Mouse (Mus musculus) megakaryocyte, embryonic 14.5 days (primary cell): ENCODE measurements around the gene Ass1. TPM values are rescaled to one million over a fixed set of nuclear protein-coding genes. Genes with fewer than 3 reads are reported as not detected.

ENCODE experiments used
- H3K27me3 ChIP-seq: replicated peaks from 2 replicates; pipeline ENCODE3; 2012; ENCODE audit warnings: inconsistent platforms
- H3K36me3 ChIP-seq: replicated peaks from 2 replicates; pipeline ENCODE3; 2012; ENCODE audit warnings: low read length, inconsistent platforms, mixed read lengths
- H3K4me1 ChIP-seq: 2 replicates; pipeline ENCODE4 v1.6.1; 2012; ENCODE audit warnings: inconsistent platforms
- H3K4me3 ChIP-seq: replicated peaks from 2 replicates; pipeline ENCODE3; 2012; ENCODE audit warnings: moderate library complexity, mild to moderate bottlenecking, inconsistent platforms
- H3K9me3 ChIP-seq: 2 replicates; pipeline ENCODE4 v1.6.1; 2012; ENCODE audit warnings: inconsistent platforms
- FLI1 ChIP-seq: IDR thresholded peaks from 2 replicates; pipeline ENCODE4 v1.6.1; 2012; ENCODE audit warnings: low read length, inconsistent platforms, mixed read lengths
- GATA1 ChIP-seq: IDR thresholded peaks from 3 replicates; pipeline ENCODE4 v1.6.1; 2012; ENCODE audit warnings: mixed read lengths, low read length, inconsistent platforms, borderline replicate concordance
- polyA plus RNA-seq: library from polyadenylated mRNA; stranded (reverse); fragments of >175 nt; gene quantifications from 2 replicates; pipeline ENCODE4 v1.2.3, GENCODE M21; 2012; ENCODE audit warnings: low replicate concordance; ENCODE audit not compliant: insufficient read depth

The Ass1 gene
- polyA plus RNA-seq, 1 experiment = 11.2 TPM

DNA sequence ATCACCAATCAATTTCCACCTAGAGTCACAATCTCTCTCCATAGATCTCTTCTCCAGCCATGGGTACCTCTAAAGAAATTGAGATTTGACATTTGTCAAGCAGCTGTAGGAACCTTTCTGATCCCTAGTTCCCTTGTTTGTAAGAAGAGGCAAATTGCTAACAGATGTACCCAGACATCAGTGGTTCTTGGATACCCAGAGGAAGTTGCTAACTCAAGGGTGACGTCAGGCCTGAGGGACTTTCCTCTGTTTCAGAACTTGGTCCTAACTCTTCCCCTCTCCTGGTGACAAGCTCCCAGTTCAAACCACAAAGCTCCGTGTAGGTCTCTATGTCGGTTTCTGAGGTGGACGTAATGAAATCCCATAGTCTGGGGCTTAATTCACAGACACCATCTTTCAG, 24.0 kb upstream of the Ass1 start:
- no peaks in the 10 kb centered on the region for H3K9me3 ChIP-seq
- no peak for TF ChIP-seq GATA1
- TF ChIP-seq FLI1 = no peak
- peaks cover 30% of the 10 kb centered on the region for H3K4me1 ChIP-seq
- H3K4me3 ChIP-seq = no peak overlapping the region
- H3K27me3 ChIP-seq = peaks cover 40% of the 10 kb centered on the region
- H3K36me3 ChIP-seq = no peaks in the 10 kb centered on the region

DNA sequence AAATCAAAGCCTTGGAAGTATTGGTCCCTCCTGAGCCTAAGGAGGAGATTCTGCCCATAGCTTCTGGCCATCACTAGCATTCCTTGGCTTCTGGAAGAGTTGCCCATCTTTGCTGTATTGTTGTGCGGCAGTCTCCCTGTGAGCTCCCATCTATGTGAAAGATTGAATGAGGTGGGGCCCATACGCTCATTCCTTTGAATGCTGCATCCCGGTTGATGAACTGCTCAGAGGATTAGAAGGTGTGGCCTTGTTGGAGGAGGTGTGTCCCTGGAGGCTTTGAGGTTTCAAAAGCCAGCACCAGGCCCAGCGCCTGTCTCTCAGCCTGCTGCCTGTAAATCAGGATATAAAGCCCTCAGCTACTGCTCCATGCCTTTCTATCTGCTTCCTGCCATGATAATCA, 23.6 kb upstream of the Ass1 start:
- H3K27me3 ChIP-seq = peaks cover 41% of the 10 kb centered on the region
- H3K9me3 ChIP-seq = no peaks in the 10 kb centered on the region
- no peak overlapping the region for H3K4me3 ChIP-seq
- H3K4me1 ChIP-seq = peaks cover 32% of the 10 kb centered on the region
- H3K36me3 ChIP-seq = no peaks in the 10 kb centered on the region
- no peak for TF ChIP-seq GATA1
- no peak for TF ChIP-seq FLI1

DNA sequence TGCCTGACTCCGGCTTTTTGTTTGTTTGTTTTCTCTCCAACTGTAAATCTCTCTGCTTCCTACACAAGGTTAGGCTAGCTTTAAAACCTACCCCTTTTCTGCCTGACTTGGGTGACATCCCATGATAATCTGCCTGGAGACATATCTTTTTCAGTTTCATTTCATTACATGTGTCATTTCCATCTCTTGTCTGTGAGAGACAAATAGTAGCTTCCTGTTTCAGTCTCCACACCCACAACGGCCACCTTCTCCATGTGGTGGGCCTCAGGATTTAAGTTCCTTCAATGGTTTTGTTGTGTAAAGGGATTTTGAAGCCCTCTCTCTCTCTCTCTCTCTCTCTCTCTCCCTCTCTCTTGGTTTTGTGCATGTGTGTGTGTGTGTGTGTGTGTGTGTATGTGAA, 22.5 kb upstream of the Ass1 start:
- Histone ChIP-seq H3K9me3 (no peaks in the 10 kb centered on the region), H3K4me1 (peaks cover 26% of the 10 kb centered on the region), H3K36me3 (no peaks in the 10 kb centered on the region), H3K27me3 (peaks cover 46% of the 10 kb centered on the region), H3K4me3 (no peak overlapping the region)
- no peak for TF ChIP-seq GATA1
- TF ChIP-seq FLI1 = no peak

DNA sequence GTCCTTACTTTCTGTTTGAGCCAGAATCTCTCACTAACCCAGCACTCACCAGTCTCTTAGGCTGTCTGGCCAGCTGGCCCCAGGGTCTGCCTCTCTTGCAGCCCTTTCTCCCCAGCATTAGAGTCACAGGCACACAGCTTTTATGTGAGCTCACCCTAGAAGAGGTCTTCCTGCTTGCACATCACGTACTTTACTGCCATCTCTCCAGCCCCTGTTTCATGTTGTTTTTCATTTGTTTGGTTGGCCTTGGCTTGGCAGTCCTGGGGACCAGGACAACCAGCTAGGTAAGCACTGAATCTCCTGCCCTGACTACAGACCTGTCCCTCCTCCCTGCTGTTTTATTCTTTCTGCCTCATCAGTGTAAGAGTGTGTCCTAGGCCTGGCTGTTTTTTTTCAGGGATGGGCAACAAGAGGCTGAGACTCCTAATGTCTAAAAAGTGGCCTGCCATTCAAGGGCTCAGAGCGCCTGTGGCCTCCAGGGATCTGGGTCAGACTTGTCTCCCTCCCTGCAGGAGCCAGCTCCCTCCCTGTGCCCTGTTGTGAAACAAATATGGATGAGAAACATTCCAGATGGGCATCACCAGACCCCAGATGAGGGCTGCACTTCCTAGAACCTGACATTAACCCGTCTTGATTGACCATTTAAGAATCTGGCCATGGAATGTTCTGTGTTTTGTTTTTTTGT, 21.1 kb upstream of the Ass1 start:
- H3K9me3 ChIP-seq = no peaks in the 10 kb centered on the region
- no peak overlapping the region for H3K4me3 ChIP-seq
- TF ChIP-seq FLI1 (no peak), GATA1 (no peak)
- peaks cover 57% of the 10 kb centered on the region for H3K27me3 ChIP-seq
- peaks cover 22% of the 10 kb centered on the region for H3K4me1 ChIP-seq
- H3K36me3 ChIP-seq = no peaks in the 10 kb centered on the region

DNA sequence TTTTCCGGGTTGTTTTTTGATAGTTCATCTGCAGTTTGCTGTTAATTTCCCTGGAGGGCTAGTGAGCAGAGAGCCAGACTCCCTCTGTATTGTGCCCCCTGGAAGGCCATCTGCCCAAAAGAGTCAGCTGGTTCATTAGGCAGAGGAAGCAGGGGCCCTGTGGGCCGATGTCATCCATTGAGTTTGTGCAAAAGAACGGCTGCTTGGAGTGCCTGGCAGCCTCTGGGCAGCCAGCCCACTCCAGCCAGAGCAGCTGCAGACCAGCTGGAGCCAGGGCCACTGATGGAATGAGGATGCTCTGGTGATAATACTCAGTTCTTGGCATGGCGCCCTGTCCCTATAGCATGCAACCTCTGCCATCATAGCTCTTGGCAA, 20.6 kb upstream of the Ass1 start:
- Histone ChIP-seq H3K36me3 (no peaks in the 10 kb centered on the region), H3K27me3 (peaks cover 57% of the 10 kb centered on the region), H3K4me1 (peaks cover 27% of the 10 kb centered on the region), H3K9me3 (no peaks in the 10 kb centered on the region), H3K4me3 (no peak overlapping the region)
- no peak for TF ChIP-seq FLI1
- TF ChIP-seq GATA1 = no peak

DNA sequence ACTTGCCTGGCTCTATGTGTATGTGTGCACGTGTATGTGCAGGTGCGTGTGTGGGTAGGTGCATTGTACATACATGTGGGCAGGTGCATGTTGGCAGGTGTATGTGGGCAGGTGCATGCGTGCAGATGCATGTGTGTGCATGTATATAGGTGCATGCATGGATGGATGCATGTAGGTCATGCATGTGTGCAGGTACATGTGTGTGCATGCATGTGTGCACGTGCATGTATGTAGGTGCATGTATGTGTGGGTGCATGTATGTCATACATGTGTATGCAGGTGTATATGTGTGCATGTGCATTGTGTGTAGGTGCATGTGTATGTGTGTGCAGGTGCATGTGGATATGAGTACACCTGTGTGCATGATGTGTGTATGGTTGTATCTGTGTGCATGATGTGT, 20.1 kb upstream of the Ass1 start:
- TF ChIP-seq GATA1 (peak; percentile 26; the same call in 1 of the 3 replicates), FLI1 (no peak)
- peaks cover 58% of the 10 kb centered on the region for H3K27me3 ChIP-seq
- peaks cover 27% of the 10 kb centered on the region for H3K4me1 ChIP-seq
- no peaks in the 10 kb centered on the region for H3K9me3 ChIP-seq
- H3K4me3 ChIP-seq = peak overlapping the region; percentile 78
- no peaks in the 10 kb centered on the region for H3K36me3 ChIP-seq

DNA sequence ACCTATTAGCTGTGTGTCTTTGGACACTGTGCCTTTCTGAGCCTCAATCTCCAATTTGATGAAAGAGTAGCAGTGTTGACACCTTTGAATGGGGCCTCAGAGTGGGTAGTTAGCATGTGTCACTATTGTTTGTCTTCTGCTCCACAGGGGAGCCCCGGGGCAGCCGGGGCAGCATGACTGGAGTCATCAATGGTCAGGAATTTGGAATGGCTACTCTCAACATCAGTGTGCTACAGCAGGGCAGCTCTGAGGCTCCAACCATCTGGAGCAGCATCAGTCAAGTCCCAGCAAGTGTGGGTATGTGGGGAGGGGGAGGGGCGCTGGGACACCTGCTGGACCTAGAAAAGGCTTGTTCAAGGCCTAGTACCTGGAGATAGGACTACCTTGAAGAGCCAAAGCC, 19.3 kb upstream of the Ass1 start:
- no peaks in the 10 kb centered on the region for H3K36me3 ChIP-seq
- H3K4me1 ChIP-seq = peaks cover 27% of the 10 kb centered on the region
- no peak overlapping the region for H3K4me3 ChIP-seq
- peaks cover 59% of the 10 kb centered on the region for H3K27me3 ChIP-seq
- H3K9me3 ChIP-seq = no peaks in the 10 kb centered on the region
- TF ChIP-seq FLI1 (no peak), GATA1 (no peak)

DNA sequence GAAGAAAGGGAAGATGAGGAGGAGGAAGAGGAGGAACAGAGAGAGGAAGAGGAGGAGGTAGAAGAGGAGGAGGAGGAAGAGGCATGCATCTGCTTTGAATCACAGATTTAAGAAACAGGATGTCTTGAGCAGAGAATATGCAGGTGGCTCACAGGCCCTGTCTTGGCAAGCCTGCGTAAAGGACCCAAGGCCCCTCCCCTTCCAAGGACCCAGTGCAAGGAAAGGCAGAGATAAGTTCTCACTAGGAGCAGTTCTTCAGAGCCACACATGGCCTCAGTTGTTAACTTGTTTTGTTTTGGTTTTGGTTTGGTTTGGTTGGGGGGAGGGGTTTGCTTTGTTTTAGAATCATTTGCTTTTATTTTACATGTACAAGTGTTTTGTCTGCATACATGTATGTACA, 18.5 kb upstream of the Ass1 start:
- Histone ChIP-seq H3K36me3 (no peaks in the 10 kb centered on the region), H3K4me1 (peaks cover 27% of the 10 kb centered on the region), H3K27me3 (peaks cover 64% of the 10 kb centered on the region), H3K9me3 (no peaks in the 10 kb centered on the region), H3K4me3 (no peak overlapping the region)
- TF ChIP-seq FLI1 (no peak), GATA1 (no peak)

DNA sequence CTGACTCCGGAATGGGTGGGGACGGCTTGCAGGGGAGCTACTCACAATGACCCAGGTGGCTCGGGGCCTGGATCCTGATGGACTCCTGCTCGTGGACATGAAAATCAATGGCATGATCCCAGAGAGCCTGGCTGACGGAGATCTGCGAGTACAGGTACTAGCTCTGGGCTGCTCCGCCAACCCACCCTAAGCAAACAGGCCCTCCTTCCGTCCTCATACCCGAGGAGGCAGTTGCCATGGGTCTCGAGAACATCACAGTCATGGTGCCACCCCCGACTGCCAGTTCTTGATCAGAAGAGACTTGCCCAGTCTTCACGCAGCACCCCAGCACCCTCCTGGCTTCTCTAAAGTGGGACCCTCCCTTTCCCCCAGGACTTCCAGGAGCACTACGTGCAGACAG, 17.0 kb upstream of the Ass1 start:
- no peaks in the 10 kb centered on the region for H3K36me3 ChIP-seq
- H3K4me1 ChIP-seq = peaks cover 22% of the 10 kb centered on the region; the same call in 1 of the 2 replicates
- H3K27me3 ChIP-seq = peaks cover 77% of the 10 kb centered on the region
- no peak for TF ChIP-seq FLI1
- no peak for TF ChIP-seq GATA1
- no peaks in the 10 kb centered on the region for H3K9me3 ChIP-seq
- no peak overlapping the region for H3K4me3 ChIP-seq

DNA sequence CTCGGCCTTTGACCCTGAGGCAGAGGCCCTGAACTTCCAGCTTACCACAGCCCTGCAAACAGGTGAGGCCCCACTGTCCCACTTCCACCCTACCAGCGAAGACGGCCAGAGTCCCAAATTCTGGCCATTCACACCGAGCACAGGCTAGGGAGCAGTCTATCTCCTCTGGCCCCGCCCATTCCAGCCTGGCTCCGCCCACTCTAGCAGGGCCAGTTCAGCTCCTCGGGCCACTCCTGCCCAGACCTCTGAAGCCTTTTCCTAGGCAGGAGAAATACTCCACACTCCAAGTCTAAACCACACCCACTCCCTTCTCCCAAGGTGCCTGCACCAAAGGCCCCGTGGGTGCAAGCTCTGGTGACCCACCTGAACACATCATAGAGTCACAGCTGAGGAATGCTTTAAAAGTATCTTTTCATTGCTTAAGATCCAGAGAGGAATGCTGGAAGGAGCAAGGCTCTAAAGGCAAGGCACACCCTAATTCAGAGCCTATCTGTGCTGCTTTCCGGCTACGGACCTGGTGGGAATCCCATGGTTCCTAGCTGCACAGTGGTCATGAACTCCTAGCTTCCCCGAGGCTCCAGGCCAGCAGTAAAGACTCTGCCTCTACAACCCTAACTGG, 16.3 kb upstream of the Ass1 start:
- no peak for TF ChIP-seq GATA1
- no peak for TF ChIP-seq FLI1
- Histone ChIP-seq H3K9me3 (no peaks in the 10 kb centered on the region), H3K27me3 (peaks cover 83% of the 10 kb centered on the region), H3K4me3 (no peak overlapping the region), H3K36me3 (no peaks in the 10 kb centered on the region), H3K4me1 (peaks cover 19% of the 10 kb centered on the region; the same call in 1 of the 2 replicates)

DNA sequence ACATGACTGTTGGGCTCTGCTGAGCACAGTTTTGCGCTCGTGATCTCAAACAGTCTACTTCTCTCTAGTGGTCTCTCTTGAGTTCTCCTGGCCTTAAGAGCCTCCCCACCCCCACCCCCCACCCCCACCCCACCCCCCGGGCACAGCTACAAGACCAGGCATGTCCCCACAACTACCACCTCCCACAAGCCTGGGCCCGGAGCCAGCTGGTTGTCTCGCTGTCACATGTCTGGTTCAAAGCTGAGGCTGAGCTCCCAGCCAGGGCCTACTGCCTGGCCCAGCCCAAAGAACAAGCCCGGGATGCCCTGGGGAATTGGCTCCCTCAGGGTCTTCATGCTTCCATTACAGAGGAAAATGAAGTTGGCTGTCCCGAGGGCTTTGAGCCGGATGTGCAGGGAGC, 15.7 kb upstream of the Ass1 start:
- Histone ChIP-seq H3K36me3 (no peaks in the 10 kb centered on the region), H3K27me3 (peaks cover 85% of the 10 kb centered on the region)
- TF ChIP-seq FLI1 (no peak), GATA1 (no peak)

More for the DNA sequence above, 15.7 kb upstream of the Ass1 start:
- Histone ChIP-seq H3K9me3 (no peaks in the 10 kb centered on the region), H3K4me3 (no peak overlapping the region), H3K4me1 (peaks cover 23% of the 10 kb centered on the region)
